Mouse (Mus musculus): ENCODE results near the gene Zbtb40. TPM values are rescaled to one million over a fixed set of nuclear protein-coding genes. Genes with fewer than 3 reads are reported as not detected.

The Zbtb40 gene
- total RNA-seq, 2 experiments from 2014 or later: 2.3 to 10.5 TPM

GRCm38 (mm10) chr4:137038096-137038495, 10.5 kb downstream of the Zbtb40 start:
- no peak for ATAC-seq (replicated peaks; ENCODE audit: low FRiP score, poor library complexity, severe bottlenecking)

GRCm38 (mm10) chr4:137033115-137033887, 15.3 kb downstream of the Zbtb40 start:
- no peak for ATAC-seq (replicated peaks; ENCODE audit: low FRiP score, poor library complexity, severe bottlenecking)

GRCm38 (mm10) chr4:137032456-137032855, 16.1 kb downstream of the Zbtb40 start:
- ATAC-seq (replicated peaks; ENCODE audit: low FRiP score, poor library complexity, severe bottlenecking): no peak

GRCm38 (mm10) chr4:137031319-137031718, 17.3 kb downstream of the Zbtb40 start:
- no peak for ATAC-seq (replicated peaks; ENCODE audit: low FRiP score, poor library complexity, severe bottlenecking)

- ATAC-seq (replicated peaks; ENCODE audit: low FRiP score, poor library complexity, severe bottlenecking): no peak
Observed at GRCm38 (mm10) chr4:137029348-137029747, 19.3 kb downstream of the Zbtb40 start.

- no peak for ATAC-seq (replicated peaks; ENCODE audit: low FRiP score, poor library complexity, severe bottlenecking)
Observed at GRCm38 (mm10) chr4:137027051-137027450, 21.6 kb downstream of the Zbtb40 start.

- ATAC-seq (replicated peaks; ENCODE audit: low FRiP score, poor library complexity, severe bottlenecking): 0 out of 2 replicates have a peak, but pooled peaks have one; percentile 36
Observed at GRCm38 (mm10) chr4:137025570-137025969, 23.0 kb downstream of the Zbtb40 start.

- no peak for ATAC-seq (replicated peaks; ENCODE audit: low FRiP score, poor library complexity, severe bottlenecking)
Observed at GRCm38 (mm10) chr4:137025133-137025532, 23.5 kb downstream of the Zbtb40 start.

GRCm38 (mm10) chr4:137020065-137020464, 28.5 kb downstream of the Zbtb40 start:
- no peak for ATAC-seq (replicated peaks; ENCODE audit: low FRiP score, poor library complexity, severe bottlenecking)

- ATAC-seq (replicated peaks; ENCODE audit: low FRiP score, poor library complexity, severe bottlenecking): no peak
Observed at GRCm38 (mm10) chr4:137015934-137016333, 32.7 kb downstream of the Zbtb40 start.

- ATAC-seq (replicated peaks; ENCODE audit: low FRiP score, poor library complexity, severe bottlenecking): no peak
Observed at GRCm38 (mm10) chr4:137015476-137015856, 33.1 kb downstream of the Zbtb40 start.

GRCm38 (mm10) chr4:137014654-137015475, 33.7 kb downstream of the Zbtb40 start:
- ATAC-seq (replicated peaks; ENCODE audit: low FRiP score, poor library complexity, severe bottlenecking): no peak

GRCm38 (mm10) chr4:137014124-137014523, 34.5 kb downstream of the Zbtb40 start:
- ATAC-seq (replicated peaks; ENCODE audit: low FRiP score, poor library complexity, severe bottlenecking): no peak

GRCm38 (mm10) chr4:137006966-137007365, 41.6 kb downstream of the Zbtb40 start:
- ATAC-seq (replicated peaks; ENCODE audit: low FRiP score, poor library complexity, severe bottlenecking): no peak

GRCm38 (mm10) chr4:137001825-137002224, 46.8 kb downstream of the Zbtb40 start:
- no peak for ATAC-seq (replicated peaks; ENCODE audit: low FRiP score, poor library complexity, severe bottlenecking)

GRCm38 (mm10) chr4:137001020-137001419, 47.6 kb downstream of the Zbtb40 start:
- ATAC-seq (replicated peaks; ENCODE audit: low FRiP score, poor library complexity, severe bottlenecking): no peak

- ATAC-seq (replicated peaks; ENCODE audit: low FRiP score, poor library complexity, severe bottlenecking): no peak
Observed at GRCm38 (mm10) chr4:136998371-136998770, 50.2 kb downstream of the Zbtb40 start.

GRCm38 (mm10) chr4:136997723-136998345, 50.8 kb downstream of the Zbtb40 start:
- no peak for ATAC-seq (replicated peaks; ENCODE audit: low FRiP score, poor library complexity, severe bottlenecking)

GRCm38 (mm10) chr4:136996933-136997332, 51.7 kb downstream of the Zbtb40 start:
- ATAC-seq (replicated peaks; ENCODE audit: low FRiP score, poor library complexity, severe bottlenecking): no peak

- ATAC-seq (replicated peaks; ENCODE audit: low FRiP score, poor library complexity, severe bottlenecking): no peak
Observed at GRCm38 (mm10) chr4:136995361-136995760, 53.2 kb downstream of the Zbtb40 start.
